Mouse (Mus musculus) cerebellum, adult 2 months (tissue): ENCODE data around the gene Cdh24. TPM values are rescaled to one million over a fixed set of nuclear protein-coding genes. Genes with fewer than 3 reads are reported as not detected.

Source experiments
- DNase-seq, 2 experiments: peaks; one replicate each; pipeline ENCODE4 v3.0.0; 2021
- H3K27ac ChIP-seq: fragments of 200-500 bp; 2 replicates; pipeline ENCODE4 v1.5.1; 2012; ENCODE audit warnings: low read length, control low read depth, inconsistent platforms; ENCODE audit not compliant: insufficient read depth
- H3K27me3 ChIP-seq: fragments of 200-500 bp; 2 replicates; pipeline ENCODE4 v1.6.1; 2012; ENCODE audit warnings: inconsistent platforms, mild to moderate bottlenecking, low read length, moderate library complexity; ENCODE audit not compliant: control insufficient read depth, insufficient read depth
- H3K4me1 ChIP-seq: fragments of 200-500 bp; 2 replicates; pipeline ENCODE4 v1.6.1; 2011; ENCODE audit warnings: low read length; ENCODE audit not compliant: control insufficient read depth, insufficient read depth
- H3K4me3 ChIP-seq: fragments of 200-500 bp; replicated peaks from 2 replicates; pipeline ENCODE3; 2011; ENCODE audit warnings: mild to moderate bottlenecking, low read depth, low read length, control low read depth; ENCODE audit not compliant: insufficient read depth
- CTCF ChIP-seq: fragments of 200-500 bp; IDR thresholded peaks from 2 replicates; pipeline ENCODE4 v1.5.1; 2011; ENCODE audit warnings: low read depth, mild to moderate bottlenecking, control low read depth, low read length, moderate library complexity, borderline replicate concordance; ENCODE audit not compliant: insufficient read depth
- POLR2A ChIP-seq: fragments of 200-500 bp; IDR thresholded peaks from 2 replicates; pipeline ENCODE4 v1.6.1; 2011; ENCODE audit warnings: low read length, control low read depth, borderline replicate concordance; ENCODE audit not compliant: insufficient read depth
- WGBS: fragments of 180-500 bp; shearing (Covaris S2); methylation state at CpG from one replicate; pipeline ENCODE4 v1.1.7; 2018; 5-methylcytosine and 5-hydroxymethylcytosine counted together
- polyA plus RNA-seq: library from polyadenylated mRNA; depleted of rRNA; stranded (reverse); fragments of >200 nt; gene quantifications from 2 replicates; pipeline ENCODE4 v1.2.3, GENCODE M21; 2012; rRNA removed

The Cdh24 gene
- polyA plus RNA-seq, 1 experiment = 10.3 TPM

DNA sequence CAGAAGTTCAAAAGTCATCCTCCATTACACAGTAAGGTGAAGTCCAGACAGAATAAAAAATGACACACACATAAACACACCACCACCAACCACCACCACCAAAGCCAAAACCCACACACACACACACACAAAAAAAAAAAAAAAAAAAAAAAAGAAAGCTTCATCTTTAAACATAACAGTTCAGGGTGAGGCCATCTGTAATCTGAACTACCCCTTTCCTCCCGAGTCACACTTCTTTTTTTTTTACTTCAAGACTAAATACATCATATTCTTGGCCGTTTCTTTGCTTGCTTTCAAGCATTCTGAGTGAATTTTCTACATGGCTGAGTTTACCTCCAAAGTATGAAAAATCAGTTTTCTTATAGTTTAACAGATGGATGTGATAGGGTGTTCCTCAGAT, 39.6 kb downstream of the Cdh24 start:
- 0 out of 2 replicates have a peak, but pooled peaks cover 4% of the 10 kb centered on the region for H3K4me1 ChIP-seq
- DNase-seq = no peak
- no peak for TF ChIP-seq CTCF
- no peak for TF ChIP-seq POLR2A

DNA sequence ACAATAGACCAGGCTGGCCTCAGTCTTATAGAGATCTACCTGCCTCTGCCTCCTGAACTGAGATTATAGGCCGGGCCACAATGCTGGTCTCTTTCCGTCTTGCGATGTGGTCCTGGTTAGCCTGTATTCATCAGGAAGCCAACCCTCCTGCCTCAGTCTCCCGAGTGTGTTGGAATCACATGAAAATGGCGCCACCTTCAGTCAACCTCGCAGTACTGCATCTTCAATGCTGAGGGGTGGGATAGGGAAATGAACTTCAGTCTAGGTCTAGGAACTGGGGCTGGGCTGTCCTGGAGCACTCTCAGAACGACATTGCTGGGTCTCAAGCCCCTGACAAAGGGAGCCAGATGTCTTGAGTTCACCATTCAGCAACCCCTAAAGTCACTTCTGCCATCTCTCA, 44.1 kb downstream of the Cdh24 start:
- no peak for DNase-seq
- H3K27ac ChIP-seq = no peak overlapping the region
- no peaks in the 10 kb centered on the region; the same call in 1 of the 2 replicates for H3K4me1 ChIP-seq
- TF ChIP-seq CTCF (peak; percentile 52; the same call in 1 of the 2 replicates), POLR2A (no peak)
- H3K27me3 ChIP-seq = no peaks in the 10 kb centered on the region
- no peak overlapping the region for H3K4me3 ChIP-seq
- 82% methylated on average over 7 of the region's 7 CpGs for WGBS

More for the DNA sequence above, 39.6 kb downstream of the Cdh24 start:
- 89% methylated on average over 2 of the region's 2 CpGs for WGBS
- no peak overlapping the region for H3K27ac ChIP-seq
- H3K27me3 ChIP-seq = no peaks in the 10 kb centered on the region
- no peak overlapping the region for H3K4me3 ChIP-seq

DNA sequence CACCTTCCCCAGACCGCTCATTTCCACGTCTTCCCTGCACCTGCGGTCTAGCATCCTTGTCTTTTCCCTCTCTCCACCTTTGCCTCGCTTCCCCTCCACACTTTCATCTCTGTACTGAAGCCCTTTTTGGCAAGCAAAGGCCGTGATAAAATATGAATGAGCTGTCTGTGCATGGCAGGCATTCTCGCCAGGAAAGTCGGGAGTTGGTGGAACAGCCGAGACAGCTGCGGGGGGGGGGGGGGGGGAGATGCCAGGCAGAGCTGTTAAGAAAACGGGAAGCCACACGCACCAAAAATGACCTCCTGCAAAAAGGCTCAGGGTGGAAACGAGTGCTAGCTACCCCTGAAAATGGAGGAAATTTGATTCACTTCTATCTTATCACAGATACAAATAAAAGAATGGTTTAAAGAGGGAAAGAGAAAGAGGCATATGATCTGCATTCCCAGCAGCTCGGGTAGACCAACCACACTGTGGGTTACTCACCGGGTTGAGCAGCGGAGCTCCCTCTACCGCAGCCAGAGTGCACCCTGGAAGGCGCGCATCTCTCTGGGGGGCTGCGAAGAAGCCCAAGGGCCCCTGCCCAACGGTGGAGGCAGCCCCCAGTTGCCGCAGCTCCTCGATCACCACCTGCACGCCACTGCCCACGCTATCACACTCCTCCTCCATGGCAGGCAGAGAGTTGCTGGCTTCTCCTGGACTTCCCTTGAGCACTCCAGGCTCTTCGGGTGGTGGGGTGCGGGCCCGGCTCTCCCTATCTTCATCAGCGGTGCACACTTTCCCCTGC, 46.3 kb downstream of the Cdh24 start:
- Histone ChIP-seq H3K27ac (no peak overlapping the region), H3K4me3 (no peak overlapping the region), H3K4me1 (no peaks in the 10 kb centered on the region; the same call in 1 of the 2 replicates), H3K27me3 (no peaks in the 10 kb centered on the region)
- DNase-seq = no peak
- no peak for TF ChIP-seq POLR2A
- TF ChIP-seq CTCF = no peak
- 58% methylated on average over 28 of the region's 28 CpGs for WGBS

DNA sequence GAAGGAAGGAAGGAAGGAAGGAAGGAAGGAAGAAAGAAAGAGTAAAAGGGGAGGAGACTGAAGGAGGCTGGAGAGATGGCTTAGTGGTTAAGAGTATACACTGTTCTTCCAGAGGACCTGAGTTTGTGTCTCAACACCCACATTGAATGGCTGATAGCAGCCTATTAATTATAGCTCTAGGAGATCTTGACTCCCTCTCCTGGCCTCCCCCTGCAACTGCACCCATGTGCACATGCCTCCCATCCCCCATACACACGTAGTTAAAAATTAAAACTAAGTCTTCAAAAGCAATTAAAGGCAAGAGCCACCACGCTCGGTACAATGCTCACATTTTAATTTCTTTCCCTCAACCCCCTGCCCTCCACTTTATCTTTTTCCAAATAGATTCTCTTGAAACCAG, 47.1 kb downstream of the Cdh24 start:
- no peaks in the 10 kb centered on the region; the same call in 1 of the 2 replicates for H3K4me1 ChIP-seq
- TF ChIP-seq CTCF (no peak; the same call in 1 of the 2 replicates), POLR2A (no peak)
- no peaks in the 10 kb centered on the region for H3K27me3 ChIP-seq
- no peak overlapping the region for H3K4me3 ChIP-seq
- 95% methylated on average over 3 of the region's 3 CpGs for WGBS
- no peak for DNase-seq
- H3K27ac ChIP-seq = no peak overlapping the region

DNA sequence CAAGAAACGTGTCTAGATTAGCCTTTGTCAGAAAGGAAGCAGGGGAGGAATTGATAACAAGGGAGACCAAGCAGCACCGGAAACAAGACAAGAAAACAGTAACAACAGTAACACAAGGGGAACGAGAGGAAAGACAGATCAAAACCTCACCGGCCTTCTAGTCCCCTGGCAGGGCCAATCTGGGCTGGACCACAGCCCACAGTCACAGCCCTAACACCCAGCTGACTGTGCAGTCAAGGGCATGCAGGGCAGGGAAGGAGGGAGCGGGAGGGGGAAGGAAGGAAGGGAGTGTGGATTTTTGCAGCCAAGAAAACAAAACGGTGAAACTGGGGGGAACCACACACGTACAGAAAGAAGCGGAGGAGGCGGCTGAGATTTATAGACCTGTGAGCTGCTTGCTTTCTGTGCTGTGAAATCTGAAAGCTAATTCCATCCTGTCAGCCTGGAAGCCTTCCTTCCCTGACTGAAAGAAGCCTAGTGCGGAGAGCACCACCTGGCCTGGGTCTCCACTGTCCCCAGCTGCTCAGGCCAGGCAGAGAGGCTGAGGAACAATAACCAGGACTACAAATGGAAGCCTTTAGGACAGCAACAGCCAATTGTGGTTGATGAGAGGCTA, 48.7 kb downstream of the Cdh24 start:
- Histone ChIP-seq H3K4me1 (no peaks in the 10 kb centered on the region; the same call in 1 of the 2 replicates), H3K27ac (no peak overlapping the region), H3K27me3 (no peaks in the 10 kb centered on the region), H3K4me3 (no peak overlapping the region)
- TF ChIP-seq POLR2A = no peak
- no peak for TF ChIP-seq CTCF
- no peak for DNase-seq
- WGBS = 28% methylated on average over 10 of the region's 10 CpGs

DNA sequence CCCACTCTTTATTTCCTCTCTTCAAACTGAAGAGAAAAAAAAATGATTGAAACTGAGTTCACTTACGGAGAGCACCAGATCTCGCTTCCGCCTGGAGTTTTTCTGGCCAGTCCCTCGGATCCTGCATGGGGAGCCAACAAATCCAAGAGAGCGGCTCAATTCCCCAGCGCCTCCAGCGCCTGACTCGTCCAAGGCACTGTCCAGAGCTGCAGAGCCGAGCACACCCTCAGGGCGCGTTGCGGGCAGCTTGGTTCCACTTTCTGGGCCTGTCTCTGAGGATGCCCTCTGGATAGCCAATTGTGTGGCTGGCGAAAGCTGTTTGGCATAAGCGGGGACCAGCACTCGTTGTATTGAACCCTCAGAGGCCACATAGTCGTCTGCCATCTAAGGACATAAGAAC, 50.1 kb downstream of the Cdh24 start:
- TF ChIP-seq POLR2A (no peak), CTCF (no peak)

DNA sequence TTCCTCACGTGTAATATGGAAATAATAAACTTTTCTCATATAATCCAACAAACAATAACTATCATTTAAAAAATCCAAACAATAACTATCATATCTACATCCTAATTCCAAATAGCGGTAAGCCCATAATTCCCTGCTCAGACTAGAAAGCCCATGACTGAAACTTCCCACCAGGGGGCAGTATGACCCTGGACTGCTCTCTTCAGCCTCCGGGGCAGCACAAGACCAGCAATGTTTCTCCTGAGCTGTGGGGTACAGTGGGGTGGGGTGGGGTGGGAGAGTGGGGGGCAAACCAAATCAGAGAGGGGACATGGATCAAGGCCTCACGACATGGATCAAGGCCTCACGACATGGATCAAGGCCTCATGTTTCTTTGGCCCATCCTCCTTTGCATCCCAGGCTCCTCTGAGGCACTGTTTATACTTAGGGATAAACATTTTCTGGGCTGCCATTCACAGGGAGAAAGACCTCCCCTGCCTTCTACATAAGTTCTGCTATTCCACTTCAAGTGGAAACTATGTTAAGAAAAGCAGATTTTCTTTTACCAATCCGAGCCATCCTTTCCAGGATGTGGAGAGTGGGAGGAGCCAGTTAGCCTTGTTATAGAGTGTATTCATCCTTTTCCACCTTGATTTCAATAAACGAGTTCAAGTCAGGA, 57.4 kb downstream of the Cdh24 start:
- Histone ChIP-seq H3K4me3 (no peak overlapping the region), H3K4me1 (no peaks in the 10 kb centered on the region), H3K27ac (no peak overlapping the region), H3K27me3 (no peaks in the 10 kb centered on the region)
- WGBS = 48% methylated on average over 7 of the region's 7 CpGs
- peak; percentile 44 to 54 for DNase-seq
- TF ChIP-seq CTCF (peak; percentile 64; the same call in 1 of the 2 replicates), POLR2A (no peak)

More for the DNA sequence above, 50.1 kb downstream of the Cdh24 start:
- 87% methylated on average over 16 of the region's 16 CpGs for WGBS
- Histone ChIP-seq H3K27ac (no peak overlapping the region), H3K4me1 (no peaks in the 10 kb centered on the region; the same call in 1 of the 2 replicates), H3K27me3 (no peaks in the 10 kb centered on the region), H3K4me3 (no peak overlapping the region)
- DNase-seq = no peak

DNA sequence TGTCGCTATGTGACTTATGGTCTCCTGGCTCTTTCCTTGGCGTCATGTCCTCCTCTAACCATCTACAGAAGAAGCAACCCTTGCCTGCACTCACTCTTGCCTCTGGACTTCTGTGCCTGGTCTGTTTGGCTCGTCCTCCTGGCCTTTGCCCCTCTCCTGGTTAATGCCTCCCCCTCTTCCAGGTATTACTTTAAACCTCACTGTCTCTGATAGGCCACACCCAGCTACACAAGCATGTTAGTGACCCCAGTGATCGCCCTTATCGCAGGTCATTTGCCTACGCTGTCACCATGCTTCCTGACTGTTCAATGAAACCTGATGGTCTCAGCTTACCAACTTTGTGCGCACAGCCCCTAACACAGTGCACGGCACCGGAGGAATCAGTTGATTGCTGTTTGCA, 58.6 kb downstream of the Cdh24 start:
- 92% methylated on average over 9 of the region's 9 CpGs for WGBS
- TF ChIP-seq CTCF = no peak
- no peak for TF ChIP-seq POLR2A
- Histone ChIP-seq H3K27ac (no peak overlapping the region), H3K4me1 (no peaks in the 10 kb centered on the region), H3K27me3 (no peaks in the 10 kb centered on the region; the same call in 1 of the 2 replicates), H3K4me3 (no peak overlapping the region)
- DNase-seq = no peak

Other genes starting within 250 kb of the Cdh24 start
- 1.4 and 1.5 TPM in 2 replicates for gene Slc7a7, start 223.6 kb downstream of the Cdh24 start, polyA plus RNA-seq
- 130 and 136 TPM in 2 replicates for gene Mrpl52, start 214.5 kb downstream of the Cdh24 start, polyA plus RNA-seq
- gene Mmp14, start 209.8 kb downstream of the Cdh24 start, polyA plus RNA-seq = 14.9 and 15.9 TPM in 2 replicates
- gene Lrp10, start 177.2 kb downstream of the Cdh24 start, polyA plus RNA-seq = 48.1 and 48.6 TPM in 2 replicates
- gene Rem2, start 165.3 kb downstream of the Cdh24 start, polyA plus RNA-seq = 13.0 and 14.4 TPM in 2 replicates
- gene Prmt5, start 123.8 kb downstream of the Cdh24 start, polyA plus RNA-seq = 60.3 and 64.3 TPM in 2 replicates
- gene Haus4, start 86.7 kb downstream of the Cdh24 start, polyA plus RNA-seq = 9.5 and 9.9 TPM in 2 replicates
- gene Ajuba, start 63.8 kb downstream of the Cdh24 start, polyA plus RNA-seq = 1.9 TPM in 2 replicates
- 3.2 and 4.0 TPM in 2 replicates for gene 4931414P19Rik, start 35.4 kb downstream of the Cdh24 start, polyA plus RNA-seq
- 221 and 225 TPM in 2 replicates for gene Psmb5, start 23.3 kb downstream of the Cdh24 start, polyA plus RNA-seq
- gene Psmb11, start 19.9 kb downstream of the Cdh24 start, polyA plus RNA-seq = 0.10 TPM in 1 of 2 replicates, not detected in the other
- not detected in 2 replicates for gene Gm17606, start 412 bp downstream of the Cdh24 start, polyA plus RNA-seq
- 45.2 and 51.0 TPM in 2 replicates for gene 1700123O20Rik, start 44.9 kb upstream of the Cdh24 start, polyA plus RNA-seq
- 199 and 207 TPM in 2 replicates for gene Acin1, start 45.6 kb upstream of the Cdh24 start, polyA plus RNA-seq
- 0.03 and 0.08 TPM in 2 replicates for gene Gm29776, start 57.5 kb upstream of the Cdh24 start, polyA plus RNA-seq
- 0.08 TPM in 2 replicates for gene Cebpe, start 70.8 kb upstream of the Cdh24 start, polyA plus RNA-seq
- gene Slc7a8, start 140.6 kb upstream of the Cdh24 start, polyA plus RNA-seq = 37.1 and 41.6 TPM in 2 replicates
- gene Rnf212b, start 172.8 kb upstream of the Cdh24 start, polyA plus RNA-seq = not detected in 2 replicates
- 12.0 and 12.4 TPM in 2 replicates for gene Homez, start 229.6 kb upstream of the Cdh24 start, polyA plus RNA-seq
- 21.6 and 22.1 TPM in 2 replicates for gene Ppp1r3e, start 236.2 kb upstream of the Cdh24 start, polyA plus RNA-seq
- 113 TPM in 2 replicates for gene Bcl2l2, start 242.0 kb upstream of the Cdh24 start, polyA plus RNA-seq
- 0.34 TPM in 1 of 2 replicates, not detected in the other for gene Gm20521, start 242.1 kb upstream of the Cdh24 start, polyA plus RNA-seq